Mouse (Mus musculus): Measurements from ENCODE around the gene Dlgap4.

GRCm38 (mm10) chr2:156580507-156580906 lies 33.0 kb upstream of the Dlgap4 start:
- no peak for TF ChIP-seq CTCF (conservative IDR thresholded peaks at IDR 0.05; ENCODE audit: low read length)
- TF ChIP-seq POU5F1 (IDR thresholded peaks at IDR 0.05; ENCODE audit: borderline replicate concordance, low read length) = no peak
